Mouse (Mus musculus): Measurements from ENCODE around the gene Rabl6. TPM values are rescaled to one million over a fixed set of nuclear protein-coding genes. Genes with fewer than 3 reads are reported as not detected.

Rabl6 gene
- polyA plus RNA-seq, 1 experiment, result 40.9 TPM

- peak within 1 kb of the TSS; percentile 80 for H3K4me3 ChIP-seq (ENCODE audit: control insufficient read depth, low read depth, low read length)
- peak within 1 kb of the TSS; percentile 45 for H3K27ac ChIP-seq (ENCODE audit: control insufficient read depth, insufficient read depth, low read depth, low read length)
- H3K36me3 ChIP-seq (ENCODE audit: control insufficient read depth, insufficient read depth, low read length), result no peaks in the 10 kb centered on the region
- TF ChIP-seq CTCF (IDR thresholded peaks at IDR 0.05; ENCODE audit: control insufficient read depth, insufficient read depth, insufficient replicate concordance, low read depth, low read length) (no peak), POLR2A (IDR thresholded peaks at IDR 0.05; ENCODE audit: control insufficient read depth, low read depth, low read length) (peak; percentile 76)
- peaks cover 50% of the 10 kb centered on the region for H3K4me1 ChIP-seq (ENCODE audit: control insufficient read depth, insufficient read depth, low read length)
- H3K27me3 ChIP-seq (ENCODE audit: control insufficient read depth, insufficient read depth, low read length), result no peaks in the 10 kb centered on the region
These were observed 33.5 kb downstream of the Rabl6 start, which contains the start of the genes Mamdc4 and Phpt1 for GRCm38 (mm10) chr2:25574579-25575431. Mamdc4 (minus strand) TSS chr2:25574845. Phpt1 (minus strand) TSS chr2:25575224.

- peak overlapping the region; percentile 45 for H3K27ac ChIP-seq (ENCODE audit: control insufficient read depth, insufficient read depth, low read depth, low read length)
- peaks cover 44% of the 10 kb centered on the region for H3K4me1 ChIP-seq (ENCODE audit: control insufficient read depth, insufficient read depth, low read length)
- no peaks in the 10 kb centered on the region for H3K36me3 ChIP-seq (ENCODE audit: control insufficient read depth, insufficient read depth, low read length)
- peak overlapping the region; percentile 80 for H3K4me3 ChIP-seq (ENCODE audit: control insufficient read depth, low read depth, low read length)
- no peaks in the 10 kb centered on the region for H3K27me3 ChIP-seq (ENCODE audit: control insufficient read depth, insufficient read depth, low read length)
- no peak for TF ChIP-seq POLR2A (IDR thresholded peaks at IDR 0.05; ENCODE audit: control insufficient read depth, low read depth, low read length)
- TF ChIP-seq CTCF (IDR thresholded peaks at IDR 0.05; ENCODE audit: control insufficient read depth, insufficient read depth, insufficient replicate concordance, low read depth, low read length), result no peak
These were observed 34.2 kb downstream of the Rabl6 start for GRCm38 (mm10) chr2:25574136-25574535.

GRCm38 (mm10) chr2:25573068-25573467 lies 35.3 kb downstream of the Rabl6 start:
- no peak overlapping the region for H3K4me3 ChIP-seq (ENCODE audit: control insufficient read depth, low read depth, low read length)
- peaks cover 36% of the 10 kb centered on the region for H3K4me1 ChIP-seq (ENCODE audit: control insufficient read depth, insufficient read depth, low read length)
- TF ChIP-seq CTCF (IDR thresholded peaks at IDR 0.05; ENCODE audit: control insufficient read depth, insufficient read depth, insufficient replicate concordance, low read depth, low read length) (no peak), POLR2A (IDR thresholded peaks at IDR 0.05; ENCODE audit: control insufficient read depth, low read depth, low read length) (no peak)
- H3K27ac ChIP-seq (ENCODE audit: control insufficient read depth, insufficient read depth, low read depth, low read length), result no peak overlapping the region
- H3K36me3 ChIP-seq (ENCODE audit: control insufficient read depth, insufficient read depth, low read length), result no peaks in the 10 kb centered on the region
- no peaks in the 10 kb centered on the region for H3K27me3 ChIP-seq (ENCODE audit: control insufficient read depth, insufficient read depth, low read length)

- H3K4me1 ChIP-seq (ENCODE audit: control insufficient read depth, insufficient read depth, low read length), result peaks cover 19% of the 10 kb centered on the region
- no peak overlapping the region for H3K27ac ChIP-seq (ENCODE audit: control insufficient read depth, insufficient read depth, low read depth, low read length)
- TF ChIP-seq CTCF (IDR thresholded peaks at IDR 0.05; ENCODE audit: control insufficient read depth, insufficient read depth, insufficient replicate concordance, low read depth, low read length) (no peak), POLR2A (IDR thresholded peaks at IDR 0.05; ENCODE audit: control insufficient read depth, low read depth, low read length) (no peak)
- H3K27me3 ChIP-seq (ENCODE audit: control insufficient read depth, insufficient read depth, low read length), result no peaks in the 10 kb centered on the region
- no peaks in the 10 kb centered on the region for H3K36me3 ChIP-seq (ENCODE audit: control insufficient read depth, insufficient read depth, low read length)
- no peak overlapping the region for H3K4me3 ChIP-seq (ENCODE audit: control insufficient read depth, low read depth, low read length)
These were observed 37.1 kb downstream of the Rabl6 start for GRCm38 (mm10) chr2:25571221-25571620.

- Histone ChIP-seq H3K4me3 (ENCODE audit: control insufficient read depth, low read depth, low read length) (no peak overlapping the region), H3K27me3 (ENCODE audit: control insufficient read depth, insufficient read depth, low read length) (no peaks in the 10 kb centered on the region), H3K27ac (ENCODE audit: control insufficient read depth, insufficient read depth, low read depth, low read length) (no peak overlapping the region), H3K4me1 (ENCODE audit: control insufficient read depth, insufficient read depth, low read length) (peaks cover 7% of the 10 kb centered on the region), H3K36me3 (ENCODE audit: control insufficient read depth, insufficient read depth, low read length) (no peaks in the 10 kb centered on the region; the same call in 1 of the 2 replicates)
- TF ChIP-seq CTCF (IDR thresholded peaks at IDR 0.05; ENCODE audit: control insufficient read depth, insufficient read depth, insufficient replicate concordance, low read depth, low read length) (no peak), POLR2A (IDR thresholded peaks at IDR 0.05; ENCODE audit: control insufficient read depth, low read depth, low read length) (no peak)
These were observed 39.0 kb downstream of the Rabl6 start for GRCm38 (mm10) chr2:25569323-25569722.

GRCm38 (mm10) chr2:25568473-25569019 lies 39.8 kb downstream of the Rabl6 start:
- H3K27me3 ChIP-seq (ENCODE audit: control insufficient read depth, insufficient read depth, low read length), result no peaks in the 10 kb centered on the region
- TF ChIP-seq CTCF (IDR thresholded peaks at IDR 0.05; ENCODE audit: control insufficient read depth, insufficient read depth, insufficient replicate concordance, low read depth, low read length) (no peak), POLR2A (IDR thresholded peaks at IDR 0.05; ENCODE audit: control insufficient read depth, low read depth, low read length) (no peak)
- no peak overlapping the region for H3K4me3 ChIP-seq (ENCODE audit: control insufficient read depth, low read depth, low read length)
- peaks cover 4% of the 10 kb centered on the region for H3K4me1 ChIP-seq (ENCODE audit: control insufficient read depth, insufficient read depth, low read length)
- H3K36me3 ChIP-seq (ENCODE audit: control insufficient read depth, insufficient read depth, low read length), result no peaks in the 10 kb centered on the region; the same call in 1 of the 2 replicates
- no peak overlapping the region for H3K27ac ChIP-seq (ENCODE audit: control insufficient read depth, insufficient read depth, low read depth, low read length)

GRCm38 (mm10) chr2:25566558-25566957 lies 41.8 kb downstream of the Rabl6 start:
- no peak overlapping the region for H3K27ac ChIP-seq (ENCODE audit: control insufficient read depth, insufficient read depth, low read depth, low read length)
- no peak for TF ChIP-seq CTCF (IDR thresholded peaks at IDR 0.05; ENCODE audit: control insufficient read depth, insufficient read depth, insufficient replicate concordance, low read depth, low read length)
- TF ChIP-seq POLR2A (IDR thresholded peaks at IDR 0.05; ENCODE audit: control insufficient read depth, low read depth, low read length), result no peak
- no peaks in the 10 kb centered on the region; the same call in 1 of the 2 replicates for H3K36me3 ChIP-seq (ENCODE audit: control insufficient read depth, insufficient read depth, low read length)
- H3K4me3 ChIP-seq (ENCODE audit: control insufficient read depth, low read depth, low read length), result no peak overlapping the region
- no peaks in the 10 kb centered on the region for H3K27me3 ChIP-seq (ENCODE audit: control insufficient read depth, insufficient read depth, low read length)
- peaks cover 2% of the 10 kb centered on the region; the same call in 1 of the 2 replicates for H3K4me1 ChIP-seq (ENCODE audit: control insufficient read depth, insufficient read depth, low read length)
